Comparison of ENCODE assay signal across 27 mouse cellular contexts in genomic region chr14:47144326-47144725, GRCm38 (mm10).
"Had no signal": no experiment of that assay in that cellular context is flagged by ENCODE, and none has a peak within 500 bp of the region (broad histone marks: within the 10 kb centered on the region; RNA-seq: fewer than 3 reads in every experiment).

No protein-coding gene starts in this region.

- H3K27me3 ChIP-seq: limb, embryonic 12.5 days; limb, embryonic 13.5 days; limb, embryonic 15.5 days; liver, embryonic 12.5 days; liver, embryonic 13.5 days; liver, embryonic 15.5 days; lung, embryonic 15.5 days; megakaryocyte, embryonic 14.5 days; midbrain, embryonic 12.5 days; midbrain, embryonic 13.5 days; midbrain, embryonic 15.5 days had no signal

- H3K9me3 ChIP-seq: limb, embryonic 10.5 days; limb, embryonic 12.5 days; limb, embryonic 15.5 days; liver, embryonic 12.5 days; liver, embryonic 13.5 days; liver, embryonic 15.5 days; lung, embryonic 15.5 days; midbrain, embryonic 10.5 days; midbrain, embryonic 12.5 days; midbrain, embryonic 13.5 days; midbrain, embryonic 15.5 days had no signal

- H3K36me3 ChIP-seq: limb, embryonic 10.5 days; limb, embryonic 12.5 days; limb, embryonic 13.5 days; limb, embryonic 15.5 days; liver, embryonic 12.5 days; liver, embryonic 13.5 days; liver, embryonic 15.5 days; lung, embryonic 15.5 days; midbrain, embryonic 10.5 days; midbrain, embryonic 12.5 days; midbrain, embryonic 13.5 days; midbrain, embryonic 15.5 days had no signal

- H3K4me1 ChIP-seq: limb, embryonic 10.5 days; limb, embryonic 12.5 days; limb, embryonic 13.5 days; limb, embryonic 15.5 days; liver, embryonic 12.5 days; liver, embryonic 13.5 days; liver, embryonic 15.5 days; lung, embryonic 15.5 days; megakaryocyte, embryonic 14.5 days; midbrain, embryonic 10.5 days; midbrain, embryonic 12.5 days; midbrain, embryonic 13.5 days; midbrain, embryonic 15.5 days had no signal

- DNase-seq: left cerebral cortex, postnatal 4 days; liver; liver, embryonic 13.5 days; liver, postnatal 0 days; lung, adult 18-20 months; lung, adult 2 months; lung, embryonic 14.5 days; lung, postnatal 10 days; lung, postnatal 14 days; lung, postnatal 36 days; lung, postnatal 4 days; midbrain, embryonic 14.5 days had no signal

- H3K27ac ChIP-seq: limb, embryonic 10.5 days; limb, embryonic 12.5 days; limb, embryonic 13.5 days; limb, embryonic 15.5 days; liver, embryonic 12.5 days; liver, embryonic 13.5 days; liver, embryonic 14.5 days; liver, embryonic 15.5 days; lung, embryonic 15.5 days; macrophage; midbrain, embryonic 10.5 days; midbrain, embryonic 12.5 days; midbrain, embryonic 13.5 days; midbrain, embryonic 15.5 days had no signal

- H3K4me3 ChIP-seq: limb, embryonic 10.5 days; limb, embryonic 12.5 days; limb, embryonic 13.5 days; limb, embryonic 15.5 days; liver, embryonic 12.5 days; liver, embryonic 13.5 days; liver, embryonic 15.5 days; lung, embryonic 15.5 days; megakaryocyte, embryonic 14.5 days; midbrain, embryonic 10.5 days; midbrain, embryonic 12.5 days; midbrain, embryonic 13.5 days; midbrain, embryonic 15.5 days; myocyte had no signal
